Mouse (Mus musculus): ENCODE data around the gene Flnb. TPM values are rescaled to one million over a fixed set of nuclear protein-coding genes. Genes with fewer than 3 reads are reported as not detected.

The Flnb gene
- polyA plus RNA-seq, 1 experiment from 2014 or later = 21.3 TPM

DNA sequence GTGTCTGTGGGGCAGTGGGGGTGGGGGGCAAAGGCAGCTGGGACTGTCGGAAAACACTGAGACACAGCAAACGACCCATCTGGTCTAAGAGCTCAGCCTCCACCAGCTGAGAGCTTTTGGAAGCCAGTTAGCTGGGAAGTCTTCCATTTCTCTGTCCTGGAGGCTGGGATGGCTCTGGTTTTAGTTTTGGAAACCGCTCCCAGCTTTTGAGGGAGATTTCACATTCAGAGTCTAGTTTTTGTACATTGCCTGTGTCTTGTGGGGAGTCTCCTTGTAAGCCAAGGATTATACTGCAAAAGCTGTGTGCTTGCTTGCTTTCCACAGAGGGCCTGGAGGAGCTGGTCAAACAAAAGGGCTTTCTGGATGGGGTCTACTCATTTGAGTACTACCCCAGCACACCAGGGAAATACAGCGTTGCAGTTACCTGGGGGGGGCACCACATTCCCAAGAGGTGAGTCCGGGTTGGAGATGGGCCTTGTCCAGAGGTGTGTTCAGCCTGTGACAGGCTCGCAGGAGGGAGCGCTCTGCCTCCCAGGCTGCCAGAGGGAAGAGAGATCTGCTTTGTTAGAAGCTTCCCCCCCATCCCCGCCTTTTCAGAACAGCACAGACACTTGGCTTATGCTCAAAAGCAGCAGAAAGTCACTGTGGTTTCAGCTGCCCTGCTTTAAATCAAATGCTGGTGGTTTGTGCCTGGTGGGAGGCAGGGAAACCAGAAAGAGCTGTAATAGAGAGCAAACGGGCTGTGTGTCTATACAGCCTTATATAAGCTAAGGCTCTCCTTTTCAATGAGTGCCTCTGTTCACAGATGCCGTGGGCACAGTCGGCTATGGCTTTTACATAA, 71.3 kb downstream of the Flnb start:
- peaks cover 19% of the 10 kb centered on the region for H3K4me1 ChIP-seq
- no peak overlapping the region for H3K4me2 ChIP-seq (replicated peaks)
- no peaks in the 10 kb centered on the region for H3K27me3 ChIP-seq
- no peak overlapping the region for H3K9ac ChIP-seq (replicated peaks)
- peak overlapping the region; percentile 44 for H3K27ac ChIP-seq (replicated peaks)
- peak; percentile 60 for ATAC-seq (ENCODE audit: low FRiP score, low read depth)
- H3K9me3 ChIP-seq = no peaks in the 10 kb centered on the region
- 54% methylated on average over 11 of the region's 11 CpGs for WGBS
- no peak overlapping the region for H3K4me3 ChIP-seq
- H3K36me3 ChIP-seq = peaks cover 40% of the 10 kb centered on the region

DNA sequence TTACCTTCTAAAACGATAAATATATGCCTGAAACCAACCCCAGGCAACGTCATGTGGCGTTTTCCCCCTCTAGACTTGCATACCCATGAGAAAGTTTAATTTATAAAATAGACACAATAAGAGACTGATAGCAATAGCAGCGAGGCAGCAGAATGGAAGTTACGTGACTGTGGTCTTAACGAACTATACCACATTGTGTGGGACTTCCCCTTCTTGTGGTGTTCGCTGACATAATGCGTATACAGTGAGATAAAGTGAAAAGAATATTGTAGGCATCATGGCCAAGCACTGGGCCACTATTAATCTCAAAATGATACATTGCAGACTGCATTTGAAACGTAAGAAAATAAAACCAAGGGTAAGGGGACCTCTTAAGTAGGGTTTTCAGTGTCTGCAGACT, 72.1 kb downstream of the Flnb start:
- no peak overlapping the region for H3K4me2 ChIP-seq (replicated peaks)
- 85% methylated on average over 9 of the region's 9 CpGs for WGBS
- no peaks in the 10 kb centered on the region for H3K27me3 ChIP-seq
- H3K27ac ChIP-seq (replicated peaks) = peak overlapping the region; percentile 44
- H3K9me3 ChIP-seq = no peaks in the 10 kb centered on the region
- H3K9ac ChIP-seq (replicated peaks) = no peak overlapping the region
- ATAC-seq (ENCODE audit: low FRiP score, low read depth) = no peak
- H3K4me1 ChIP-seq = peaks cover 19% of the 10 kb centered on the region
- peaks cover 42% of the 10 kb centered on the region for H3K36me3 ChIP-seq
- H3K4me3 ChIP-seq = no peak overlapping the region

GRCm38 (mm10) chr14:7891401-7891800, 73.6 kb downstream of the Flnb start:
- ATAC-seq (ENCODE audit: low FRiP score, low read depth) = no peak
- no peak overlapping the region for H3K27ac ChIP-seq (replicated peaks)
- H3K9me3 ChIP-seq = no peaks in the 10 kb centered on the region
- no peak overlapping the region for H3K9ac ChIP-seq (replicated peaks)
- peaks cover 35% of the 10 kb centered on the region for H3K36me3 ChIP-seq
- H3K4me1 ChIP-seq = peaks cover 19% of the 10 kb centered on the region
- no peak overlapping the region for H3K4me3 ChIP-seq
- no peaks in the 10 kb centered on the region for H3K27me3 ChIP-seq
- H3K4me2 ChIP-seq (replicated peaks) = no peak overlapping the region

DNA sequence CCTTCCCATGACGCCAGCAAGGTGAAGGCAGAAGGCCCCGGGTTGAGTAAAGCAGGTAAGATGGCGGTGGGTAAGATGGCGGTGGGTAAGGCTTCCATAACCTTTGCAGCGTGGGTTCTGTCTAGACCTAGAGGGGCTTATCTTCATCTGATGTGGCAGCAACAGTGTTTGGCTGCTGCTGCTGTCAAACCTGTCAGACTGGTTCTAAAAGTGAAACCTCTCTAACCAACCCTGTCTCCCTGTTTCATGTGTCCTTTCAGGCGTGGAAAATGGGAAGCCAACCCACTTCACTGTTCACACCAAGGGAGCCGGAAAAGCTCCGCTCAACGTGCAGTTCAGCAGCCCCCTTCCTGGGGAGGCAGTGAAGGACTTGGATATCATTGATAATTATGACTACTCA, 78.4 kb downstream of the Flnb start:
- no peak overlapping the region for H3K9ac ChIP-seq (replicated peaks)
- H3K27ac ChIP-seq (replicated peaks) = no peak overlapping the region
- peaks cover 38% of the 10 kb centered on the region for H3K36me3 ChIP-seq
- ATAC-seq (ENCODE audit: low FRiP score, low read depth) = no peak
- no peaks in the 10 kb centered on the region for H3K27me3 ChIP-seq
- H3K4me2 ChIP-seq (replicated peaks) = no peak overlapping the region
- WGBS = 92% methylated on average over 9 of the region's 9 CpGs
- H3K4me1 ChIP-seq = no peaks in the 10 kb centered on the region
- H3K4me3 ChIP-seq = no peak overlapping the region
- H3K9me3 ChIP-seq = no peaks in the 10 kb centered on the region

DNA sequence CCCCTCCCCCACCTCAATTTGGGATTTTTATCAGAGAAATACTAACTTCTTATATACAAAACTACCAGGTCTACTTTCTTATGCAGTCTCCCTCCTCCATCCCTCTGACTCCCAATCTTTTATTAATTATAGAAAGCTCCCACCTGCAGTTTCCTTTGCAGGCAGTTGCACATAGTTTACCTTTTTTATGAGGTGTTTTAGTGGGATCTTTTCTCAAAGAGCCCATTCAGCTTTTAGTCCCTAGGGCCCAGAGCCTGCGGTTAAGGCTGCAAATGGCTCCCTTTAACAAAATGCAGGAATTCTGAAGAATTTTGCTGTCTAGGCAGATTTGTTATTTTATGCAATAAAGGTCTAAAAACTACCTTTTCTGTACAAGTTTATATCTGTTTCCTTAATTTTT, 78.9 kb downstream of the Flnb start:
- H3K9ac ChIP-seq (replicated peaks) = no peak overlapping the region
- ATAC-seq (ENCODE audit: low FRiP score, low read depth) = no peak
- H3K4me2 ChIP-seq (replicated peaks) = no peak overlapping the region
- 86% methylated on average over 1 of the region's 1 CpGs for WGBS
- H3K4me1 ChIP-seq = no peaks in the 10 kb centered on the region
- H3K4me3 ChIP-seq = no peak overlapping the region
- peaks cover 38% of the 10 kb centered on the region for H3K36me3 ChIP-seq
- no peak overlapping the region for H3K27ac ChIP-seq (replicated peaks)
- no peaks in the 10 kb centered on the region for H3K9me3 ChIP-seq
- H3K27me3 ChIP-seq = no peaks in the 10 kb centered on the region

DNA sequence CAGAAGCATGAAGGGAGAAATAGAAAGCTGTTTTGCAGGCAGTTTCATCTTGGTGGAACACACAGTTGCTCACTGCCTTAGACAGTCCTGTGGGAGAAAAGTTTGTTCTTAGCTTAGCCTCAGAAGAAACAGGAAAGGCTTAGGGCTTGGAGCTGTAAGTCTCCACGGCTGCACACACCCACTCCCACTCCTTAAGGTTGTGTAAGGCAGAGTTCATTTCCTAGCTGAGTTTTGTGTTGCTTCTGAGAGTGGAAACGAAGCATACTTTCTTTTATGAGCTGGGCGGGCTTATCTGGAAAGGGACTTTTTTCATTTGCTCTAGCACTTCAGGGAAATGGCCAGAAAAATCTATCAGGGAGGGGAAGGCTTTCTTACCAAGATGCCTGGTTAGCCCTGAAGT, 82.2 kb downstream of the Flnb start:
- Histone ChIP-seq H3K27me3 (no peaks in the 10 kb centered on the region), H3K4me3 (no peak overlapping the region), H3K4me1 (no peaks in the 10 kb centered on the region), H3K27ac (replicated peaks) (no peak overlapping the region), H3K9me3 (no peaks in the 10 kb centered on the region), H3K36me3 (peaks cover 21% of the 10 kb centered on the region), H3K4me2 (replicated peaks) (no peak overlapping the region), H3K9ac (replicated peaks) (no peak overlapping the region)
- ATAC-seq (ENCODE audit: low FRiP score, low read depth) = no peak
- WGBS = 80% methylated on average over 3 of the region's 3 CpGs

DNA sequence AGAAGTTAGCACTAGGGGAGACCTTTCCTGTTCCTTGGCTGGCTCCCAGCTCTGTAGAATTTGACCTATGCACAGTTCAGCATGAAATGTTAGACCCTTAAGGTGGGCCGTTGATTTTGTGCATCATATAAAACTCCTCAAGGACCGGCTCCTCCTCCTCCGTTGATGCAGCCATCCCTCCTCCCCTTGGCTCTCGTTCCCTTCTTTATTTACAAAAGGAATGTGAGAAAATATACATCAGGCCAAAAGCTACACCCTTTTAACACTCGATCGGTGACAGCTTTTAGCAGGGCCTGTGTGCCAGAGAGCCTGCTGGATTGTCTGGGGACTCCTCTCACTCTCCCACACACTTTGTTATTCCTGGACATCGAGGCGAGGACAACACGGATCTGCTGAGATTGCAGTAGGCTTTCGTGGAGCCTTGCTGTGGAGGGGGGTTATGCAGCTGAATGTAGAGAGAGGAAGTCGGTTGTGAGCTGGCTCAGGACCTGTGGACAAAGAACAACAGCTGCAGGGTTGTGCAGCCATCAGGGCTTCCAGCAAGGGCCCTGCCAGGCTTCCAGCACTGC, 82.8 kb downstream of the Flnb start:
- H3K4me3 ChIP-seq = no peak overlapping the region
- peaks cover 24% of the 10 kb centered on the region for H3K36me3 ChIP-seq
- no peaks in the 10 kb centered on the region for H3K27me3 ChIP-seq
- no peak overlapping the region for H3K27ac ChIP-seq (replicated peaks)
- ATAC-seq (ENCODE audit: low FRiP score, low read depth) = no peak
- no peak overlapping the region for H3K9ac ChIP-seq (replicated peaks)
- H3K4me1 ChIP-seq = no peaks in the 10 kb centered on the region
- H3K9me3 ChIP-seq = no peaks in the 10 kb centered on the region
- H3K4me2 ChIP-seq (replicated peaks) = no peak overlapping the region
- 76% methylated on average over 11 of the region's 11 CpGs for WGBS

- H3K9ac ChIP-seq (replicated peaks) = no peak overlapping the region
- H3K9me3 ChIP-seq = no peaks in the 10 kb centered on the region
- no peak for ATAC-seq (ENCODE audit: low FRiP score, low read depth)
- H3K4me1 ChIP-seq = no peaks in the 10 kb centered on the region
- no peak overlapping the region for H3K4me2 ChIP-seq (replicated peaks)
- peaks cover 20% of the 10 kb centered on the region for H3K36me3 ChIP-seq
- WGBS = 84% methylated on average over 12 of the region's 12 CpGs
- H3K4me3 ChIP-seq = no peak overlapping the region
- H3K27ac ChIP-seq (replicated peaks) = no peak overlapping the region
- no peaks in the 10 kb centered on the region for H3K27me3 ChIP-seq
Observed at GRCm38 (mm10) chr14:7901484-7902240, 83.9 kb downstream of the Flnb start.

GRCm38 (mm10) chr14:7907058-7907457, 89.3 kb downstream of the Flnb start:
- no peak for ATAC-seq (ENCODE audit: low FRiP score, low read depth)
- 81% methylated on average over 11 of the region's 11 CpGs for WGBS
- Histone ChIP-seq H3K27ac (replicated peaks) (no peak overlapping the region), H3K9ac (replicated peaks) (no peak overlapping the region), H3K4me3 (no peak overlapping the region), H3K27me3 (no peaks in the 10 kb centered on the region), H3K4me2 (replicated peaks) (no peak overlapping the region), H3K4me1 (no peaks in the 10 kb centered on the region), H3K9me3 (no peaks in the 10 kb centered on the region), H3K36me3 (peaks cover 30% of the 10 kb centered on the region)

DNA sequence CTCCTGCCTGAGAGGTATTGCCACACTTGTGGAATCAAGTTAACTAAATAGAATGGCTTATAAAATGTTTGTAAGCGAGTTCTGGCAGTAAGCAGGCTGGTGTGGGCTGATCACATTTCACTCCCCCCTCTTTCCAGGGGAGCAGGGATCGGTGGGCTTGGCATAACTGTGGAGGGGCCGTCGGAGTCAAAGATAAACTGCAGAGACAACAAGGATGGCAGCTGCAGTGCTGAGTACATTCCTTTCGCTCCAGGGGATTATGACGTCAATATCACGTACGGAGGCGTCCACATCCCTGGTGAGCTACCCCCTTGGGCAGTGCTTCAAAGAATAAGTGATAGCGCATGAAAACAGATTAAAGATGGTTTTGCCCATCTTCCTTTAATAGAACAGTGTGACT, 91.7 kb downstream of the Flnb start:
- Histone ChIP-seq H3K27ac (replicated peaks) (no peak overlapping the region), H3K36me3 (peaks cover 27% of the 10 kb centered on the region)
- WGBS = 81% methylated on average over 10 of the region's 10 CpGs

DNA sequence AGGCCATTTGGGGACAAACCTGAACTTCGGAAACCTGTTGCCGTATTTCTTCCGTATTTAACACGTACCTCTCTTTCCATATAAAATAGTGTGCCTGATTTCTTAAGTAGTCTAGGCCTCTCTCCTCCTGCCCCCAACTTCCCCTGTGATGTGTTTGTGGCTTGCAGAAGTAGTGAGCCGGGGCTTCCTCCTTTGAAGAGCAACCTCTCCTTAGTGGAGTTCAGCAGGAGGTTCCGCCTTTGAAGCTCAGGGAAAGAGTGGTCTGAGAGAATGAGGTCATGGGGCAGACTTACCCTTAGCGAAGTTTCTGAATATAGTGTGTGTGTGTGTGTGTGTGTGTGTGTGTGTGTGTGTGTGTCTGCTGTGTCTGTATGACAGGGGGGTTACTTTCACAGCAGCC, 96.1 kb downstream of the Flnb start:
- H3K9ac ChIP-seq (replicated peaks) = no peak overlapping the region
- no peak overlapping the region for H3K4me2 ChIP-seq (replicated peaks)
- H3K27me3 ChIP-seq = no peaks in the 10 kb centered on the region
- no peaks in the 10 kb centered on the region for H3K9me3 ChIP-seq
- H3K36me3 ChIP-seq = peaks cover 40% of the 10 kb centered on the region
- no peaks in the 10 kb centered on the region for H3K4me1 ChIP-seq
- WGBS = 74% methylated on average over 7 of the region's 7 CpGs
- no peak overlapping the region for H3K4me3 ChIP-seq
- H3K27ac ChIP-seq (replicated peaks) = no peak overlapping the region
- no peak for ATAC-seq (ENCODE audit: low FRiP score, low read depth)

More for the DNA sequence above, 91.7 kb downstream of the Flnb start:
- ATAC-seq (ENCODE audit: low FRiP score, low read depth) = no peak
- Histone ChIP-seq H3K4me2 (replicated peaks) (no peak overlapping the region), H3K4me3 (no peak overlapping the region), H3K9me3 (no peaks in the 10 kb centered on the region), H3K9ac (replicated peaks) (no peak overlapping the region), H3K4me1 (no peaks in the 10 kb centered on the region), H3K27me3 (no peaks in the 10 kb centered on the region)

DNA sequence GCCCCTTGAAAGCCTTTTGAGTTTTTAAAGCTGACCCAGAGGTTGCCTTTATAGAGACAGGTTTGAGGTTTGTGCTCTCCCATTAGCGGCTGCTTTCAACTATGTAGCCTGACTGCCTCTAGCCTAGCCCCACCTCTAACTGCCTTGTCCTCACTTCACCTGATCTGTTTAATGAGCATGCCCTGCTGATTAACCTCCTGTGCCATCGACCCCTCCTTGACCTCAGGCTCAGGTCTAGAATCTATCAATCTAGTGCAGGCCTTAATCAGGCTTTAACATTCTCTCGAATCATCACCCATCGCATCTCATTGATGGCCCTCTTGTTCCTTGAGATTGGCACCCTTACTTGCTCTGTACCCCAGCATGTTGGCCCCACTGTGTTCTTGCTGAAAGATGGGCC, 96.7 kb downstream of the Flnb start:
- H3K4me3 ChIP-seq = no peak overlapping the region
- WGBS = 82% methylated on average over 4 of the region's 4 CpGs
- no peaks in the 10 kb centered on the region for H3K4me1 ChIP-seq
- no peaks in the 10 kb centered on the region for H3K27me3 ChIP-seq
- H3K9ac ChIP-seq (replicated peaks) = no peak overlapping the region
- H3K36me3 ChIP-seq = peaks cover 46% of the 10 kb centered on the region
- no peaks in the 10 kb centered on the region for H3K9me3 ChIP-seq
- ATAC-seq (ENCODE audit: low FRiP score, low read depth) = no peak
- H3K4me2 ChIP-seq (replicated peaks) = no peak overlapping the region
- H3K27ac ChIP-seq (replicated peaks) = no peak overlapping the region
